Mouse (Mus musculus) kidney, adult 2 months (tissue): ENCODE measurements around the gene Relt.

Experiments
- CTCF ChIP-seq: fragments of 200-500 bp; conservative IDR thresholded peaks from 2 replicates; pipeline ENCODE4 v1.5.1; 2011; ENCODE audit warnings: low read depth, mild to moderate bottlenecking, control low read depth, low read length, moderate library complexity, mixed read lengths; ENCODE audit not compliant: insufficient read depth, insufficient read length
- POLR2A ChIP-seq: fragments of 200-500 bp; IDR thresholded peaks from one replicate; pipeline ENCODE4 v1.6.1; 2011; ENCODE audit warnings: low read depth, low read length, control low read depth

DNA sequence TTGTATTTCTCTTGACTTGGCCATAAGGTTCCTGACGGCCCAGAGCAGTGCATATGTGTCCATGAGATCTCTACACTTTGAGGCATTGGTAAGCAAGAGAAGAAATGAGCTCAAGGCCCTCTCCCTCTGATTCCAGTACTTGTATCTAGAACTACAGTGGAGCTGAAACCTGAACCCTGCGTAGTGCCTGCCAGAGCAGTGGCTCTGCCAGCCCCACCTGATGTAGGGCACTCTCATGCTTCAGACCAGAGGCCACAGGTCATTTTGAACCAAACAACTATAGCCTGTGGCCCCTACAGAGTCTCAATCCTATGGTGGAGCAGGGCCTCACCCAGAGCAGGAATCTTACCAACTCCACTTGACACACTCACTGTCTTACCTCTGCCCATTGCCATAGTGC lies 13.7 kb downstream of the Relt start:
- no peak for TF ChIP-seq CTCF
- TF ChIP-seq POLR2A = no peak
